Mouse (Mus musculus): ENCODE measurements around the gene Tac1. TPM values are rescaled to one million over a fixed set of nuclear protein-coding genes. Genes with fewer than 3 reads are reported as not detected.

Tac1 gene
- total RNA-seq (2023) = not detected

DNA sequence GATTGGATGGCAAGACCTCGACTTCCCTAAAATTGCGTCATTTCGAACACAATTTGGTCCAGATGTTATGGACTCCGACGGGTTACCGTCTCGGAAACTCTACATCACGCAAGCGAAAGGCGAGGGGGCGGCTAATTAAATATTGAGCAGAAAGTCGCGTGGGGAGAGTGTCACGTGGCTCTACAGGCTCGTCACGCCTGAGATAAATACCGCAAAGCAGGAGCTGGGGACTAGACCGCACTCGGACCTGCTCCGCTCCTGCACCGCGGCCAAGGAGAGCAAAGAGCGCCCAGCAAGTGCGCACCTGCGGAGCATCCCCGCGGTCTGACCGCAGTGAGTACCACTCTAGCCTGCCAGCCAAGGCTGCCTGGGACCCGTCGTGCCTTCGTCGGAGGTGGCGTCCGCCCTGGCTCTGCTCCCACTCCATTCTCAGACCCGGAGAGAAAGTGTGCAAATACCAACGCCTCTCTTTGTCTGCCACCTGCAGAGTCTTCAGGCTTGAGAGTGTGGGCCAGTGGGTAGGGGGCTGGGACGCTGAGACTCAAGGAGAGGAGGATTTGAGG is at the start of gene Tac1:
TSS of gene Tac1 (plus strand) at position 51 of the 563 bp plus-strand sequence.

Other genes with a start within 250 kb of the Tac1 start
- gene Asns, start 138.4 kb downstream of the Tac1 start, total RNA-seq (2023) = 1 to 10 TPM; 3.4 to 6.3 TPM